Mouse (Mus musculus) layer of hippocampus, adult 2 months (tissue): ENCODE results near the gene Mtmr12. TPM values are rescaled to one million over a fixed set of nuclear protein-coding genes. Genes with fewer than 3 reads are reported as not detected.

ENCODE experiments used
- DNase-seq, 2 experiments: peaks; one replicate each; pipeline ENCODE4 v3.0.0; 2022; ENCODE audit warnings: low spot score in 2 of 2
- H3K27ac ChIP-seq: fragments of 200-600 bp; 2 replicates; pipeline ENCODE4 v1.8.1; 2022
- H3K4me3 ChIP-seq: fragments of 200-600 bp; 2 replicates; pipeline ENCODE4 v1.8.1; 2022; ENCODE audit warnings: mild to moderate bottlenecking
- CTCF ChIP-seq: fragments of 200-600 bp; conservative IDR thresholded peaks from 2 replicates; pipeline ENCODE4 v1.8.1; 2022; ENCODE audit warnings: antibody characterized with exemption, mild to moderate bottlenecking, moderate library complexity
- microRNA-seq, 2 experiments: library from miRNA; unstranded; fragments of <30 nt; microRNA quantifications; one replicate each; pipeline ENCODE4 v1.2.0; 2021
- total RNA-seq, 2 experiments: library from RNA; stranded (reverse); gene quantifications; 2 replicates each; pipeline ENCODE4 v1.2.3; 2021

The Mtmr12 gene
- total RNA-seq, 2 experiments from 2014 or later, result 58.1 to 58.9 TPM

GRCm38 (mm10) chr15:12315996-12316395 is 111.2 kb downstream of the Mtmr12 start:
- TF ChIP-seq CTCF, result no peak
- Histone ChIP-seq H3K27ac (no peak overlapping the region), H3K4me3 (no peak overlapping the region)
- DNase-seq, result no peak

- Histone ChIP-seq H3K4me3 (no peak overlapping the region), H3K27ac (no peak overlapping the region)
- no peak for TF ChIP-seq CTCF
- no peak for DNase-seq
These were observed 112.5 kb downstream of the Mtmr12 start for GRCm38 (mm10) chr15:12317290-12317689.

GRCm38 (mm10) chr15:12318451-12318850 is 113.6 kb downstream of the Mtmr12 start:
- DNase-seq, result no peak
- Histone ChIP-seq H3K4me3 (no peak overlapping the region), H3K27ac (no peak overlapping the region)
- TF ChIP-seq CTCF, result no peak

- Histone ChIP-seq H3K27ac (no peak overlapping the region), H3K4me3 (no peak overlapping the region)
- DNase-seq, result no peak
- TF ChIP-seq CTCF, result no peak
These were observed 115.1 kb downstream of the Mtmr12 start for GRCm38 (mm10) chr15:12319889-12320288.

GRCm38 (mm10) chr15:12320441-12321090 is 115.7 kb downstream of the Mtmr12 start:
- Histone ChIP-seq H3K4me3 (peak overlapping the region; percentile 99), H3K27ac (peak overlapping the region; percentile 100)
- no peak for DNase-seq
- TF ChIP-seq CTCF, result no peak

- no peak for TF ChIP-seq CTCF
- Histone ChIP-seq H3K27ac (peak within 1 kb of the TSS; percentile 100), H3K4me3 (peak within 1 kb of the TSS; percentile 99)
- peak; percentile 92 to 93 for DNase-seq
These were observed 116.4 kb downstream of the Mtmr12 start, which contains the start of gene Golph3 for GRCm38 (mm10) chr15:12321091-12321787. Gene Golph3, plus strand, starts transcription at chr15:12321450.

- TF ChIP-seq CTCF, result no peak
- DNase-seq, result no peak
- peak within 1 kb of the TSS; percentile 100 for H3K27ac ChIP-seq
- peak within 1 kb of the TSS; percentile 99 for H3K4me3 ChIP-seq
These were observed 117.2 kb downstream of the Mtmr12 start, which contains the start of gene 1810049J17Rik for GRCm38 (mm10) chr15:12321788-12322621. Gene 1810049J17Rik, minus strand, starts transcription at chr15:12321899.

GRCm38 (mm10) chr15:12322676-12323402 is 118.0 kb downstream of the Mtmr12 start:
- no peak for TF ChIP-seq CTCF
- peak overlapping the region; percentile 99 for H3K4me3 ChIP-seq
- DNase-seq, result no peak
- peak overlapping the region; percentile 100 for H3K27ac ChIP-seq

Small RNAs within 50 kb of the gene (microRNA-seq; reads per million reads assigned to microRNA genes)
- gene Mir1898, result 0 reads per million in 2 experiments

Other genes with a start within 250 kb of the Mtmr12 start
- gene Sub1, start 208.0 kb upstream of the Mtmr12 start, total RNA-seq, result 100 to 1,000 TPM; 303 to 321 TPM
- 100 to 1,000 TPM; 357 TPM for gene Zfr, start 87.2 kb upstream of the Mtmr12 start, total RNA-seq
- 10 to 100 TPM; 91.3 to 94.5 TPM for gene Golph3, start 116.4 kb downstream of the Mtmr12 start, total RNA-seq
- 1 to 10 TPM in 1 of 2 experiments, under 1 TPM in 1; 0.95 to 1.2 TPM for gene 1810049J17Rik, start 116.9 kb downstream of the Mtmr12 start, total RNA-seq